Mouse (Mus musculus) bone marrow, adult 2 months (tissue): ENCODE data around the gene Gabarapl2.

ENCODE experiments used
- CTCF ChIP-seq: fragments of 200-500 bp; IDR thresholded peaks from 2 replicates; pipeline ENCODE4 v1.5.1; 2011; ENCODE audit warnings: low read length, control low read depth; ENCODE audit not compliant: control insufficient read depth, insufficient read depth
- POLR2A ChIP-seq: fragments of 200-500 bp; IDR thresholded peaks from 2 replicates; pipeline ENCODE4 v1.6.1; 2011; ENCODE audit warnings: low read depth, mild to moderate bottlenecking, control low read depth, low read length, borderline replicate concordance; ENCODE audit not compliant: control insufficient read depth

GRCm38 (mm10) chr8:111992703-111993039 is 52.2 kb downstream of the Gabarapl2 start:
- TF ChIP-seq CTCF (no peak), POLR2A (no peak)
